Mouse (Mus musculus): ENCODE measurements around the gene Gm48551. TPM values are rescaled to one million over a fixed set of nuclear protein-coding genes. Genes with fewer than 3 reads are reported as not detected.

Gm48551 gene
- total RNA-seq, 2 experiments from 2014 or later: 0.83 TPM; not detected in 1

- no peak for ATAC-seq (ENCODE audit: poor library complexity, severe bottlenecking)
Observed at GRCm38 (mm10) chr10:81402227-81402765, 18.0 kb downstream of the Gm48551 start.

- ATAC-seq (ENCODE audit: poor library complexity, severe bottlenecking): no peak
Observed at GRCm38 (mm10) chr10:81403511-81403910, 19.2 kb downstream of the Gm48551 start.

DNA sequence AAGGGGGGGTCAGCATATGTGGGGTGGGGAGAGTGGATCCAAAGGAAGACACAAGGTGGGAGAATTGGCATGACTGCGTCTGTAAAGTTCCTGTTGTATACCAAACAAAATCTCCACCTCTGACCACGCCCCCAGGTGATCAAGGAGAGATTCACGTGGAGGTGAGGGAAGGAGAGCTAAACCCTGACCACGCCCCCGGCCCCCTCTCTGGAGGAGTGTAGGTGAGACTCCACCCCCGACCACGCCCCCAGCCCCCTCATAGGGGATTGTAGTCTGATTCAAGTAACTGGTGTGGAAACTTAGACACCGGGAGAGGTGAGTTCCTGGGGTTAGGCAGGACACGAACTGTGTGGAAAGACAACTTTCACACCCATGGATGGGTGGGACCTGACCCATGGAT lies 19.8 kb downstream of the Gm48551 start:
- ATAC-seq (ENCODE audit: poor library complexity, severe bottlenecking): no peak

DNA sequence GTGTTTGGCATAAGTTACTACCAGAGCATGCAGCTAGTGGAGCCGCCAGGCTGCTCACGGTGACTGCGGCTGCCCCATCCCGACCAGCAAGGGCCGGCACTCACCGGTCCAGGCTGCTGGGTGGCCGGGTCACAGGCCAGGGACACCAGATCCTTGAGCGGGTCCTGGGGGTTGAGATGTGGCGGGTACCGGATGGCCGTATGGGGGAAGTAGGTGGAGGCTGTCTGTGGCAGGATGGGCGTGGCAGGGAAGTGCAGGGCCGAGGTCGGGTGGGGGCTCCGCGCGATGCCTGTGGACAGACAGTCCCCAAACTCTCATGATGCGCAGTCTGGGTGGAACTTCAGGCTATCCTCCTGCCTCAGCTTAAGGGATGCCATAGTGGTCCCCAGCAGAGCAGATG lies 20.5 kb downstream of the Gm48551 start:
- peak; percentile 60 for ATAC-seq (ENCODE audit: poor library complexity, severe bottlenecking)

DNA sequence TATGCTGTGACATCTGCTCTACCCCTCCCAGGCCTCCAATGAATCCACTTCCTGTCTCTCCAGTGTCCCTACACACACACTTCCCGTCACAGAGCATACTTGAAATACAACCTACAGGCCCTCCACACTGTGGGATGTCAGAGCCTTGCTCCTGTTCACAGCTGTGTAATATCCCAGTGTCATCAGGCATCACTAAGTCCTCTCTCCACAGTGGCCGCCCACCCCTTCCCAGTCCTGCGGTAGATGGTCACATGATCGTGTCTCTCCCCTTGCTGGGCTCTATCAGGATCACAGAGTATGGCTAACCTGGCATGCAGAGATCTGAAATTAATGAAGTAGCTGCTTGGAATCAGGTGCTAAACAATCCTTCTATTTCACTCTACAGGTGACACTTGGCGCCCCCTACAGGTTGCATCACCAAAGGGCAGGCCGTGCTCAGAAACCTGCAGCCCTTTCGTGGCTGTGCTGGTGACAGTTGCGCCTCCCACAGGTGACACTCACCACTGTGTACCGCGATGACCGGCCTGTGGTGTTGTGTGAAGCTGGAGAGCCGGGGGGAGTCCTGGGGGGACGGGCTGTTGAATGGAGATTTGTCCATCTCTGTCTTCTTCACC lies 21.4 kb downstream of the Gm48551 start:
- ATAC-seq (ENCODE audit: poor library complexity, severe bottlenecking): peak; percentile 34

DNA sequence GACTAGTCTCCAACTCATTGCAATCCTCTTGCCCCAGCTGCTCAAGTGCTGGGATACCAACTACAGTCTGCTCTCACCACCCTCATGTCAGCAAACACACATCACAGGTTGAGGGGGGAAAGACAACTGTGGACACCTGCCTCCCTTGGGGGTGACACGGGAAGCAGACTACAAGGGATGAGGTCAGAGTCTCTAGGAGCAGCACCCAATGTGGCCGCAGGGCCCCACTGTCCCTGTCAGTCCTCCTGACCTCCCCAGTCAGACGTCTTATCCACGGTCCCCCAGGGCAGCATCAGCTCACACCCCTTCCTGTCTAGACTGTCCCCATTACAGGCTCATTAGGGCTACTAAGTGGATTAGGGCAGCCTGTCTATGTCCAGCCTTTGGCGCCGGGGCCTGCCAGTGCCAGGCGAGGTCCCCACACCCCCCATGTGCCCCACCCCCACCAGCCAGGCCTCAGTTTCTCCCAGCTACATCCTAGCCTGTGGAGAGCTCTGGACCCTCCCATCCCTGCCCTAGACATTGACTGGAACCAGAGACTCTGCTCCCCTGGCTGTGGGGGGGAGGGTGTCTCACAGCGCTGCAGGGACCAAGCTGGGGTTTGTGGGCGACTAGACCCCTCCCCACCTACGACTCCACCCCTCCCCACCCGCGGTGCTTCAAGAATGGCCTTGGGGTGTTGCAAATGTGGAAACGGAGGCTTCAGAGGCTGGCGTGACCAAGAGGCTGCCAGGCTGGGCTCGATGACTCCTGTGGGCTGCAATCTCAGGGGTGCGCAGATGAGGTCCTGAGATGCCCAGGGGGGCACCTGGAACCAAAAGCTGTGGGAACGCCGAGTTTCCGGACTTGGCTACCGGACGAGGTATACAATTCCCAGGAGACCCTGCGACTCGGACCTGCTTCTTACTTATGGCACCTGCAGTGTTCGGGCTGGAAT lies 22.5 kb downstream of the Gm48551 start:
- no peak for ATAC-seq (ENCODE audit: poor library complexity, severe bottlenecking)

GRCm38 (mm10) chr10:81407539-81408423 lies 23.5 kb downstream of the Gm48551 start:
- ATAC-seq (ENCODE audit: poor library complexity, severe bottlenecking): peak; percentile 75

- no peak for ATAC-seq (ENCODE audit: poor library complexity, severe bottlenecking)
Observed at GRCm38 (mm10) chr10:81408424-81408729, 24.1 kb downstream of the Gm48551 start.

GRCm38 (mm10) chr10:81408871-81409291 lies 24.6 kb downstream of the Gm48551 start:
- peak; percentile 60 for ATAC-seq (ENCODE audit: poor library complexity, severe bottlenecking)

GRCm38 (mm10) chr10:81409330-81409729 lies 25.1 kb downstream of the Gm48551 start:
- no peak for ATAC-seq (ENCODE audit: poor library complexity, severe bottlenecking)

GRCm38 (mm10) chr10:81410350-81410749 lies 26.1 kb downstream of the Gm48551 start:
- no peak for ATAC-seq (ENCODE audit: poor library complexity, severe bottlenecking)

GRCm38 (mm10) chr10:81410981-81411380 lies 26.7 kb downstream of the Gm48551 start:
- no peak for ATAC-seq (ENCODE audit: poor library complexity, severe bottlenecking)

DNA sequence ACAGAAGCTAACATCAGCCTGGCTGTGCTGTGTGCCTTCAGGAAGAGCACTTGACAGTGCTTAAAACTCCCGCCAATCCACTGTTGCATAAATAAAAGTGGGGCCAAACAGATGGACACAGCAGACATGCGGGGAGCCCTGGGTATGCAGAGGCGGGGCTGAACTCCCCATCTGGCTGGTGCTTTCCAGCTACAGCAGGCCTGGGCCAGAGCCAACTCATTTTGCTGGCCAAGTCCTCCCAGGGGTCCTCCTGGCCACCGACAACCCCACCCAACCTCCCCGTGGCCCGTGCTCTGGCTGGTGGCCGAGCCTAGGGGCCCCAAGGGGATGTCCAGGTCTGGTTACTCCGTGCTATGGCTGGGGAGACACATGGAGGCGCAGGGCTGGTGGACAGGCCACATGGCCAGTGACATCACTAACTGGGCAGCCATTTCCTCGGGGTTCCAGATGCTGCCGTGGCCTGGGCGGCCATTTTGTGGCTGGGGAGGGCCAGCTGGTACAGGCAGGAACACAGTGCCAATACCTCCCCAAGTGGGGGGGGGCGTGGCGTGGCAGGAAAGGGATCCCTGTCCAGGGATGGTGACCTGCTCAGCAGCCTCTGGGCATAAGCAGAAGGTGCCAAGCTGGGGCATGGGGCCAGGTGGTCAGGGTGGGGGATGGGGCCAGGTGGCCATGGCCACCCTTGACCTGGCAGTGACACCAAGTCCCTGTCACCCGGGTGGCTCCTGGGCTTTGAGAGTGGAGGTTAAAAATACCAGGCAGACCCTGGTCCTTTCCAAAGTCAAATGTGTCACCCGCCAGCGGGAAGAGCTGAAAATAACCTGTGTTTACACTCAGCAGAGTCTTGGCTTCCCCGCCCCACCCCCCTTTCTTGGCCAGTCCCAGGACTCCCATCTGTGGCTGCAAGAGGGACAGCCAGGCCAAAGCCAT lies 27.5 kb downstream of the Gm48551 start:
- no peak for ATAC-seq (ENCODE audit: poor library complexity, severe bottlenecking)

DNA sequence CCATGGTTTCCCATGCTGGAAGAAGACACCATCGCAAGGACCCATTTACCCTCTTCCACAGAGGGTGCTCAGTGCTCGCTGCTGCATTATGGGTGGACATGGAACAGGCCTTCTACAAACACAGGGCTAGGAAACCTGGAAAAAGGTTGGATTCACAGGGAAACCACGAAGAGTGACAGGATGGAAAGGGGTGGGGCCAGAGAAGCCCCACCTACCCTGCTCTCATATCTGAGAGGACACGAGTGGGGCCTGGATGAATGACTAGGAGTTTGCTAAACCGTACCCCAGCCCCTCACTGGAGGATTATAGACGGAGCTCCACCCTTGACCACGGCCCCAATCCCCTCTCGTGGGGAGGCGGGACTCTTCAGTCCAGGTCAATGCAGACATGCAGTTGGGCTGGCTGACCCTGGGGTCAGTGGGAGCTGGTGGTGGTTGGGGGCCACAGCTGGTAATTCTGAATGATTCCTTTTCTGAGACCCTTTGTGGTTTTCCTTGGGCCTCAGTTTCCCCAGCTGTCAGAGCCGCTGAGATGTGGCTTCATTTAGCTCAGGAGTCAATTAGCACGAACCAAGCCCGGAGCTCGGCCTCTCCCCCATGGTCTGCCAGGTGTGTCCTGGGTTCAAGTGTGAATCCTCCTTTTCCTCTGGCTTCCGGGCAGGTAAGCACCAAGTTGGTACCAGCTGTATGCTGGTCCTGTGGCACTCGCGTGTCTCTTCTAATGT lies 28.5 kb downstream of the Gm48551 start:
- ATAC-seq (ENCODE audit: poor library complexity, severe bottlenecking): no peak

DNA sequence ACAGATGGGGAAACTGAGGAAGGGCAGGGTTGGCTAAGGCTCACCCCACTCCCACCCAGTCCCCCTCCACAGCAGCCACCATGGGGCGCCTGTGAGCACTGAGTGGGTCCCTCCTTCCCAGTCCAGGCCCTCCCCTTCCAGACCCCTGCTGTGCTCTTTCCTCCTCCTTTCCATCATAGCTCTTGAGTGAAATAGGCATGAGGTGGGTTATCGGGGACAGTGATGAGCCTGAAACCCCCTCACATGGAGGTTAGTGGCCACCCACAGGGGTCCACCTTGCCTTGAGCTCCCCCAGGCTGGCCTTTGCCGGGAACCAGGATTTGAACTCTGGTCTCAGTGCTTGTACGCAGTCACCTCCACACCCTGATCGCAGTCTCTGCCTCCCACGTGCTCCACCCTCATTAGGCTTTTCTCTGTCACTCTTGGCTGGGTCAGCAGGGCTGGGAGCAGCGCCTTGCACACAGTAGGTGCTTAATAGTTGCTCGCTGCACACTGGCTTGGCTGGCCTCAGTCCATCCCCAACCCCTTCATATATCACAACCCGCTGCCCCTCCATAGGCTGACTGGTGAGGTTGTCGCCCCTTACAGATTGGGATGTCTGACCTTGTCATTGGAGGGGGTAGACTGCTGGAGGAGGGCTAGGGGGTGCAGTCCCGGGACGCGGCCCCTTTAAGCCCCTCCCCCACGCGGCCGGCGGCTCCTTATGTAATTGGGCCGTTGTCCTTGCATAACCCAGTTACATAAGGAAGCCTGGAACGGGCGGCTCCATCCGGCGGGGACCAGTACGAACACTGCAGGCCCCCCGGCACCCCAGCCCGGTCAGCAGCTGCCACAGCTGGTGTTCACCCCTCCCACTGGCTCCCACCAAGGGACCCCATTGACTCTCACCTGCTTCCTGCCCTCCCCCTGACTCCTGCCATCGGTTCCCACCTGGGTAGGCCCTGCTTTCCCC lies 29.3 kb downstream of the Gm48551 start:
- ATAC-seq (ENCODE audit: poor library complexity, severe bottlenecking): peak; percentile 67

- no peak for ATAC-seq (ENCODE audit: poor library complexity, severe bottlenecking)
Observed at GRCm38 (mm10) chr10:81414682-81415081, 30.4 kb downstream of the Gm48551 start.

DNA sequence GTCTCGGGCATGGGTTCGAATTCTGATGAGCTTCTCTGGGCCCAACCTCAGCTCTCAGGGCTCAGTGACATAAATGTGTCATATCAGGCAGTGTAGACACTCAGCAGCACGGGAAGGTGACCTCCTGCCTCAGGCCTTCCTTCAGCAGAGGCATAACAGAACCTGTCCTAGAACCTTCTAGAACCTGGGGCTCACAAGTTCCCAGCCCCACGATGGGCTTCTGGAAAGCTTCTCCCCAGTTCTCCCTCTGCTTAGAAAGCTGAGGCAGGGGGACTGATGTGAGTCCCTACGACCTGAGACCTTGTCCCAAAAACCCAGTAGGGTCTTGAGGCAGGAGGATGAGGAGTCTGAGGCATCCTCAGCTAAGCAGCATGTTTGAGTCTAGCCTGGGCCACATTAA lies 30.9 kb downstream of the Gm48551 start:
- ATAC-seq (ENCODE audit: poor library complexity, severe bottlenecking): no peak

All from megakaryocyte, adult 5-6 weeks (primary cell).